Mouse (Mus musculus) G1E-ER4 (cell line): ENCODE measurements around the gene AA467197. TPM values are rescaled to one million over a fixed set of nuclear protein-coding genes. Genes with fewer than 3 reads are reported as not detected.

Source experiments
- GATA1 ChIP-seq: IDR thresholded peaks from one replicate; pipeline ENCODE4 v1.8.0; 2012; ENCODE audit warnings: low read length, inconsistent platforms
- polyA plus RNA-seq: library from polyadenylated mRNA; stranded (reverse); fragments of >175 nt; gene quantifications from 2 replicates; pipeline ENCODE4 v1.2.3, GENCODE M21; 2012

AA467197 gene
- not detected in 2 replicates for polyA plus RNA-seq

- TF ChIP-seq GATA1, result no peak
Measured at GRCm38 (mm10) chr2:122636686-122637085, at the start of gene AA467197. Gene AA467197, plus strand, starts transcription at chr2:122636986.

GRCm38 (mm10) chr2:122587861-122588519 is 48.8 kb upstream of the AA467197 start:
- no peak for TF ChIP-seq GATA1

- no peak for TF ChIP-seq GATA1
Measured at GRCm38 (mm10) chr2:122590351-122590750, 46.4 kb upstream of the AA467197 start.

GRCm38 (mm10) chr2:122591213-122591612 is 45.6 kb upstream of the AA467197 start:
- TF ChIP-seq GATA1, result no peak

GRCm38 (mm10) chr2:122595461-122595860 is 41.3 kb upstream of the AA467197 start:
- TF ChIP-seq GATA1, result no peak

GRCm38 (mm10) chr2:122599736-122600135 is 37.0 kb upstream of the AA467197 start:
- no peak for TF ChIP-seq GATA1

GRCm38 (mm10) chr2:122601354-122601753 is 35.4 kb upstream of the AA467197 start:
- no peak for TF ChIP-seq GATA1

GRCm38 (mm10) chr2:122605829-122606228 is 31.0 kb upstream of the AA467197 start:
- no peak for TF ChIP-seq GATA1

- no peak for TF ChIP-seq GATA1
Measured at GRCm38 (mm10) chr2:122608820-122609219, 28.0 kb upstream of the AA467197 start.

GRCm38 (mm10) chr2:122610746-122611653 is 25.8 kb upstream of the AA467197 start, which contains the start of gene Gatm:
Gene Gatm, minus strand, starts transcription at chr2:122611303.
- no peak for TF ChIP-seq GATA1

- TF ChIP-seq GATA1, result no peak
Measured at GRCm38 (mm10) chr2:122611654-122611973, 25.2 kb upstream of the AA467197 start.

- no peak for TF ChIP-seq GATA1
Measured at GRCm38 (mm10) chr2:122616237-122616636, 20.5 kb upstream of the AA467197 start.

GRCm38 (mm10) chr2:122617792-122618191 is 19.0 kb upstream of the AA467197 start:
- no peak for TF ChIP-seq GATA1

GRCm38 (mm10) chr2:122618719-122619118 is 18.1 kb upstream of the AA467197 start:
- no peak for TF ChIP-seq GATA1

- no peak for TF ChIP-seq GATA1
Measured at GRCm38 (mm10) chr2:122621337-122622110, 15.3 kb upstream of the AA467197 start.

- no peak for TF ChIP-seq GATA1
Measured at GRCm38 (mm10) chr2:122625930-122626329, 10.9 kb upstream of the AA467197 start.
